Mouse (Mus musculus): ENCODE measurements around the gene Gfpt1.
A peak's percentile ranks its signal among the peaks of the same experiment; 100 is the strongest.
"Not testable (repeated sequence)": the region's sequence is repeated elsewhere in the genome, so short reads cannot be mapped to it uniquely, and the experiment has no call there.

The Gfpt1 gene

DNA sequence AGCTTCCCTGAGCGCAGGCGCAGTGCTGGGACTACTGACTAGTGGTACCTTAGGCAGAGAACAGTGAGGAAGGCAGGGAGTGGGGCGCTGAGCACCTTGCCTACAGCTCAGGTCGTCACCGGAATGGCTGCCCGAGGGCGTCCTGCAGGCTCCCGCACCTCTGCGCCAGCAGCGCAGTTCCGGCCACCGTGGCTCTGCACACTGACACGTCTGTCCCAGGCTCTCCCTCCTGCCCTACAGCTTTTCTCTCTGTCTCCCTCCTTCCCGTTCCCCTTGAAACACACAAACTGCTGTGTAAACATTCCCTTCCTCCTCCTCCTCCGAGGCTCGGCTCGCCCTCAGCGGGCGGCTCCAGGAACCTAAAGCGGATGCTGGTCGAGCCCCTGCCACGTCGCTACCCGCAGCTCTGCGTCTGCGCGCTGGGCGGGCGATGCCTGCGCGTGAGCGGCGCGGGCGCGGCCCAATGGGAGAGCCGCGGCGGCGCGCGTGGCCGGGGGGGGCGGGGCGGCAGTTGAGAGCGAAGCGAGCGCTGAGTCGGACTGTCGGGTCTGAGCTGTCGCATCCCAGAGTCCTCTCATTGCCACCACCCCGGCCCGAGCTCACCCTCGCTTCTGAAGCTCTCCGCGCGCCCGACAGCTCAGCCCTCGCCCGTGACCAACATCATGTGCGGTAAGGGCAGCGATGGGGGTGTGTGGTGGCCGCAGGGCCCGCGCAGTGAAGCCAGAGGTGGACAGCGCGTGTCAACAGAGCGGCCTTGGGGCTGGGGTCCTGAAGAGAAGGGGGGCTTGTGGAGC lies at the start of gene Gfpt1:
Gfpt1 (plus strand) TSS at position 510 of the 794 bp plus-strand sequence.
- peak; percentile 96 for DNase-seq (ENCODE audit: low read depth, low spot score)

DNA sequence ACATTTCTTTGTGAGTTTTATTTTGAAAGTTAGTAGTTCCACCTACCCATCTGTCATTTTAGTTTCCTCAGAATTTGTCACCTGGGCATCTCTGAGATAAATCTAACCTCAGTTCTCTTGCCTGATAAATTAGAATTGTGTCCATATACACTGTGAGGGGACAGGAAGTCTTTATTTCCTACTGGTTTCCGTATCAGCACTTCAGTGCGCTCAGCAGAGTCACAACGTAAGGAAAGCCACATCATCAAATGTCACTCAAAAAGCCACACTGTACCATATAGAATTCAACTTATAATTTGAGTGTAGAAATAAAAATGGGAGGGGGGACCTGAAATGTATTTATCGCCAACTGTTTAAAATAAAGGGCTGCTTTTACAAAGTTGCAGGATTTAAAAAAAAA lies 48.4 kb upstream of the Gfpt1 start:
- no peak for DNase-seq (ENCODE audit: low read depth, low spot score)

DNA sequence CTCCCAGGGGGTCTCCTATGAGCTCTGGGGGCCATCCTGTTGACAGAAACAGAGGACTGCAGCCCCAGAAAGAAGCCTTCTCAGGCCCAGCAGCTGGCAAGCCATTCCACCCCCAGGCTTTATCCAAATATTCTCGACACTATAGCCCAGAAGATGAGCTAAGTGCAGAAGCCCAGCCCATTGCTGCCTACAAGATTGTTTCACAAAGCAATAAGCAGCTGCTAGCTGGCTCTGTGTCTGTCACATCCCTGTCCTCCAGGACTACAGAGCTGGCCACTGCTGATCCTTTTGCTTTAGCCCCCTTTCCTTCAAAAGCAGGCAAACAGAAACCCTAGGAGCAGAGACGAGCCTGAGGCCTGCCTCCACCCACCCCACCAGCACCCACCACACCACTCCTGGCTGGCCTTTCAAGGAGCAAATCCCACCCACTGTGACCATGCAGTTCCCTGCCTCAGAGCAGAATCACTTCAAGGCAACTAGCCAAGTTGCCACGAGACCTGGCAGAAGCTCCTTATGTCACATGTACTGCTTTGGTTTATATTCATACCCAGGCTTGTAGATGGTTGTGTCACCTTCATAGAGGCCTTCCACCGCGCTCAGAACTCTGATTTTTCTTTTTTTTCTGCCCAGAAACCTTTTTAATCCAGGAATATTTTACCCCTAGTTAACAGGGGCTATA lies 45.9 kb upstream of the Gfpt1 start:
- DNase-seq (ENCODE audit: low read depth, low spot score), result no peak

DNA sequence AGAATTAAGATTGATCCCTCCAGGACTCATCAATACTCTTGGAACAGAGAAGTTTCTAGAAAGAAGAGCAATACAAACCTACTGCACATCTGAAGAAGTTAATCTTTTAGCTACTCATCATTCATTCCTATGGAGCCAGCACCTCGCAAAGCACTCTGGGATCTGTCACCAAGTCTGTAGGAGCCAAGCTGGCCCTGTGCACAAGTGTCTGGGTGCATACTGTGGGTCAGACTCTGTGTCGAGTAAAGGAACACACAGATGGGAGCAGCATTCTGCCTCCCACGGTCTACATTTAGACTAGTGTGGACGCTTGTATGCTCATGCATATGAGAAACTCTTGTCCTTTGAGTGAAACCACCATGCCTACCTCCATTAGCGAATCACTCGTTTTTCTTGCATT lies 45.3 kb upstream of the Gfpt1 start:
- DNase-seq (ENCODE audit: low read depth, low spot score), result no peak

DNA sequence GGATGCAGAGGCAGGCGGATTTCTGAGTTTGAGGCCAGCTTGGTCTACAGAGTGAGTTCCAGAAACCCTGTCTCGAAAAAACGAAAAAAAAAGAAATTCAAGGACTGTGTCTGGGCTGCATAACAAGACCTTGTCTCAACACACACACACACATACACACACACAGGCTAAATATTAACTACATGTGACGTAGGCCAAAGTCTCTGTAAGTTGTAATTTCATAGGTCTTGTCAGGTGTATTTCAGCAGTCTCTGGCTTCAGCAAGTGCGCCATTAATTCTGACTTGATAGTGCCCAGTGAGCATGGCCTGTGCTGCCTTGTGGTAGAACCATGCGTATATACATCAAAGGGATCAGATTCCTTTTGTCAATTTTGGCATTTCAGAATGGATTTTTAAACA lies 40.7 kb upstream of the Gfpt1 start:
- no peak for DNase-seq (ENCODE audit: low read depth, low spot score)

DNA sequence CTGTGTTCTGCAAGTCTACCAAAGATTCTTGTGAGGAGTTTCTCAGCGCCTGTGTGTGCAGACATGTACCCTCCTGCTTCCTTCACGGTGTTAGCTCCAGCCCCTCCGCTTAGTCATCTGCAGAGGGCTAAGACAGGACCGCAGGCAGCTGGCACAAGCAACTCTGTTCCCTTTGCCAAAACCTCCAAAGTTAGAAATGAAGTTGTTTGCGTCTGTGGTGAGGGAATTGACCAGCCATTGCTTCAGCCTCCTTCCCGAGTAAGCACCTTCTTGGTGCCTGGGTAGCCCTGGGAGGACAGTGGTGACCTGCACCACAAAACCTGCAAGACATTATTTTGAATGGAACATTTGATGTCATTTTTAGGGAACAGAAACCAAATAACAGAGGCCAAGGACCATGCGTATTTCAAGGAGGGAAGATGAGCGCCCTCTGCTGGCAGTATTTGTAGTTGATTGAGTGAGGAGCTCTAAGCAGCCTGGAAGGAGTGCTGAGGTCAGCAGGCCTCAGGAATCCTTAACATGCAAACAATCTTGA lies 40.1 kb upstream of the Gfpt1 start:
- peak; percentile 76 for DNase-seq (ENCODE audit: low read depth, low spot score)

DNA sequence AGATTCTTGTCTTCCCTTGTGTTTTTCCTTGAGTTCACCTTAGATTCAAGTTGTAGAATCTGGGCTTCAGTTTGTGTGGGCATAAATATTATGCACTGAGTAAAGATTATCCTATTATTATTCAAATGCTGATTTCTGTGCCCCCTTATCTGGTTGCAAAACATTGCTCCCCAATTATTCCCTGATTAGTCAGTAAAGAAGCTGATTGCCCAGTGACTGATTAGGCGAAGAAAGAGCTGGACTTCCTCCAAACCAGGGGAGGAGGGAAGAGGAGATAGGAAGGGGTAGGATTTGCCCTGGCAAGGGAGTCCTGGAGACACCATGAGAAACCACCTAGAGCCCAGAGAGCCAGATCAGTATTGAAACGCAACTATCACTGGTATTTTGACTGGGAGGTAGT lies 38.5 kb upstream of the Gfpt1 start:
- DNase-seq (ENCODE audit: low read depth, low spot score), result no peak

DNA sequence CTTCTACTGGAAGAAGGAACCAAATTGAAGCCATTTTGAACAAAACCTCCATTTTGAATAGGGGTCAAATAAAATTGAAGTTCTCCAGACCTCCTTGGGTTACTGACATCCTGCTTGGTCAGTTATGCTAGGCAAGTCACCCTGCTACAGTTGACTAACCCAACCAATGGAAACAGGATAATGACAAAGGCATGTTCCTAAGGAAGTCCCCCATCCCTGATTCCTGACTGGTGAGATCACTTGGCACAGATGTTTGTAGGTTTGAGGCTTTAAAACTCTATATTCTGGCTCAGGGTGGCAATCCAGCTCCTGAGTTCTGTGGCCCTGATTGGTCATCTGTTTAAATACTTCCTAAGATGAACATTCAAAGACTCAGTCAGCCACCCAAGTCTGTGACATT lies 37.1 kb upstream of the Gfpt1 start:
- DNase-seq (ENCODE audit: low read depth, low spot score), result no peak

DNA sequence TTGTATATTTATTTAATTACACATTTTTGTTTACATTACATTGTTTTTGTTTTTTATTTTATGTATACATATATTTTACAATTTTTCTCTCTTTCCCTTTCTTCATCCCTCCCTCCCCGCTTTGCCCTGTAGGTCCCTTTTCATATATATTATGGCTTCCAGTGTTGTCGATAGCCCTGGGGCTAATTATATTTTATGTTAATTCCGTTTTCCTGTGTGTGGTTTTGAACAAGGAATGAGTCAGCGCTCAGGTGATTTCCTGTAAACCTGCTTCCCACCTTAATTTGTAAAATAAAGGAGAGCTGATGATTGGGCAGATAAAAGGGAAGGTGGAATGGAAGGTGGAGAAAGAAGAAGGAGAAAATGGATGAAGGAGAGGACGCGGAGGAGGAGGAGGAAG lies 33.8 kb upstream of the Gfpt1 start, which contains the start of gene Nfu1:
Nfu1 (plus strand) TSS at position 350 of the 400 bp plus-strand sequence.
- no peak for DNase-seq (ENCODE audit: low read depth, low spot score)

DNA sequence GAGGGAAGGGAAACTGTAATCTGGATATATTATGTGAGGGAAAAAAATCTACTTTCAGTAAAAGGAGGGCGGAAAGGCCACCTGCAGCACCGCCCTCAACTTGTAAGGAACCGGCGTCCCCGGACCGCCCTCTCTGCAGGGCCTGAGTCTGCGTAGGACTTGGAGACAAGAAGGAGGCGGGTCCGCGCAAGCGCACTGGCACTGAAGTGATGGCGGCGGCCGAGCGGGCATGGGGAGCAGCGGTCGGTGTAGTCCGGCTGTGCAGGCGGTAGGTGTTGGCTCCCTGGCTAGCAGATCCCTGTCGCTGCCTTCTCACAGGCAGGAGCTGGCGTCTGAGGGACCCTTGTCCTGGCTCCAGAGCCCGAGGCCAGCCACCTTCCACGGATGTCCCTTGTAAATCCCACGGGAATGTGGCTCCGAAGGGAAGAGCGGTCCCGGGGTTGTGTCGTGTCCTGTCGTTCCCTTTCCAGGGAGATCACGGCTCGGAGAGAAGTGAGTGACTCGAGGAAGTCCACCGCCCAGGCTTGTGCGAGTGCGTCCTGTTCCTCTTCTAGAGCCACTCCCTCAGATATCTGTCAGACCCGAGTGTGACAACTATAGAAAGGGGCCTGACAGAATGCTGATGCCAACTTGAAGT lies 32.8 kb upstream of the Gfpt1 start:
- peak; percentile 94 for DNase-seq (ENCODE audit: low read depth, low spot score)

DNA sequence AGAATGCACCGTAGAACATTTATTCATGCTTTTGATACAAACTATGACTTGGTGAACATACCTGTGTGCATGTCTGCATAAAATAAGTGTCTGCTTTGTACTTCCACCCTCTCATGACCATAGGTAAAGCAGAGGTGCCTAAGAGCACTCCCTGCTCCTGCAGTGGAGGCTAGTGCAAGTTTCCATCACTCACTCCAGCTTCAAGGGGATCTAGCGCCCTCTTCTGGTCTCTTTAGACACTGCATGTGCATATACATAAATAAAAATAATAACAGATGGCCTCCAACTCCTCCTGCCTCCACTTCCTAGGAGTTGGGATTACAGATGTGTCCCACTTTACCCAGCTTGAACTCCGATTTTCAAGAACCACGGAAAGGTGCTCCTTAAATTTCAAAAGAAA lies 25.7 kb upstream of the Gfpt1 start:
- peak; percentile 69 for DNase-seq (ENCODE audit: low read depth, low spot score)

DNA sequence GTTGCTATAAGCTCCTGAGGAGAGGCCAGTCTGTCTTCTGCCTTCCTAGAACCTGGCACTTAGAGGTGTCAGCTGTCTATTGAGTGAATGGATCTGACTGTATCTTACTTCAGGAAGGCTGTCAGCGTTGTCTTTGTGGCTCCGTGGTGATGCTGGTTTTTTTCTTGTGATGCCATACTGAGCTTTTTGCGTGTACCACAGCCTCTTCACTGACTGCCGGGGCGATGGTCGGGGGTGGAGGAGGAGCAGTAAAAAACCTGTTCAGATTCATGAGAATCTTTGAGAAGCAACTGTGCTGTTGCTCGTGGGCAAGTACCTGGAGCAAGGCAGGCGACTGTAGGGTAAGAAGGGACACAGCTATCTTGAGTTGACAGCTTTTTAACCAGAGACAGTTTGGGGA lies 23.8 kb upstream of the Gfpt1 start:
- DNase-seq (ENCODE audit: low read depth, low spot score), result no peak

DNA sequence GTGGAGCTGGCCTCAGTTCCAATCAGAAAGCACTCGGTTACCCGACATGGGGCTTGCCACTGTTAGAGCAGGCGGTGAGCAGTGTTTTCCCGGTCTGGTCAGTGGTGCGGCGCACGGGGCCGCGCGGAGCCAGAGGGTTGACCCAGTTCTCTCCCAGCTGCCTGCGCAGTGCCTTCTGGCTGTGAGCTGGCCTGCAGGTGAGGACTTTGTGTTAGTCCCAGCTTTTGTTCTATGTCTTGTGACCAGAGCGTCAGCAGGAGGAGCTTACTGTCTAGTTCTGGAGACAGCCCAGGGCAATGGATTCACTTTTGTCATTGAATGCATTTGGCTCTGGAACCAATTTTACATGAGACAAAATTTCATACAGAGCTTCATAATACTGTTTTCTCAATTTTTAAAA lies 20.9 kb upstream of the Gfpt1 start:
- no peak for DNase-seq (ENCODE audit: low read depth, low spot score)

DNA sequence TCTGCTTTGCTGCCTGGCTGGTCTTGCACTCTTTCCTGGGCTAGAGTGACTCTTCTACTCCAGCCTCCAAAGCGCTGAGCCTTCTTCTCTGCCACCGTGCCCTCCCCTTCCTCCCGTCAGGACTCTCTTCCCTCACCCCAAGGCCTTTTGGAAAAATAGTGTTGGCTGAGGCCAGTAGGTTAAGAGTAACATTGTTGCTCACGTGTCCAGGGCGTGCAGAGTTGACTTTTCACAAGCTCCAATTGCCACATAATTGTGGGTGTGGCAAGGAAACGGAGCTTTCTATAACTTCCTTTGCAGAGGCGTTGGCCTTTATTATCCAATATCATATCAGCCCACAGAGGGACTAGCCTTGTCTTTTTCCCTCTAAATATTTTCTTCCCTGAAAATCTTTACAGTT lies 15.7 kb upstream of the Gfpt1 start:
- no peak for DNase-seq (ENCODE audit: low read depth, low spot score)

DNA sequence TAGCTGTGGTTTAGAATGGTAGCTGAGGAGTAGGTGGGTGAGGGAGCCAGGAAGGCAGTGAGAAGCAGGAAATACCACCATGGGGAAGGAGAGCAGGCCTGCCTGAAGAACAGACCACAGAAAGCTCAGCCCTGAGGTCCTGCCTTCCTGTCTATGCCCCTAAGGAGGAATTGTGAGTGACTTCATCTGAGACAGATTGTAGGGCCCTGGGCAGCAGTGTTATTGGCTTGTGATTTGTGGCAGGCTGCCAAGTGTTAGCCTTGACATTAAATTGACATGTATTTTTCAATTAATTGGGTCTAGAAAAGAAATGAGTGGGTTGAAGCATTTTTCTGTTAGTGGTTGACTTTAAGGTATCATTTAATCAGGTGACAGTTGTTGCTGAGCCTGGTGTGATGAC lies 13.8 kb upstream of the Gfpt1 start:
- no peak for DNase-seq (ENCODE audit: low read depth, low spot score)

DNA sequence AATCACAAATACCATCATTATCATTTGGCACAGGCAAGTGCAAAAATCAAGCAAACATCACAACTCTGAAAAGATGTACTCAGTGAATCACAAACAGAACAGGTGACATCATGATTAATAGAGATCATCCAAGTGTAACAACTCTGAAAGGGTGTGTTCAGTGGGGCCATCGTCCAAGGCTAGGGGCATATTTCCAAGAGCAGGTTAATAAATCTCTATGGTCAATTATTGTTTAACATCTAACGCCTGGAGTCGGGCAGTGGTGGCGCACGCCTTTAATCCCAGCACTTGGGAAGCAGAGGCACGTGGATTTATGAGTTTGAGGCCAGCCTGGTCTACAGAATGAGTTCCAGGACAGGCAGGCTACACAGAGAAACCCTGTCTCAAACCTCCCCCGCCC lies 11.3 kb upstream of the Gfpt1 start:
- DNase-seq (ENCODE audit: low read depth, low spot score), result not testable (repeated sequence)

DNA sequence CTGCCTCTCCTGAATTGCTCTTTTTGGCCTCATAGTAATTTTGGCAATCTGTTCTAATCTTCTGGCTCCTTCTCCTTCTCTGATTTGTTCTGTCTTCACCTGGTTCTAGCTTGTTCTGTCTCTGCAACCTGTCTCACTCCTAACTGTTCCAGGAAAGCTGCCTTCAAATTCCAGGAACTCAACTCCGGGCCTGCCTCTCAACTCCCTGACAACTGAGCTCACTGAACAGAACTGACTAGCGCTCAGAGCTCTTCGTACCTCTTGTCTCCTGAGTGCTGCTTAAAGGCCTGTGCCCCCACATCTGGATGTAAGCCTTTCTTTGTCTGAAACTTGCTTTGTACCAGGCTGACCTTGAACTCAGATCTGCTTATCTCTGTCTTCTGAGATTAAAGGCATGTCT lies 10.2 kb upstream of the Gfpt1 start:
- no peak for DNase-seq (ENCODE audit: low read depth, low spot score)

DNA sequence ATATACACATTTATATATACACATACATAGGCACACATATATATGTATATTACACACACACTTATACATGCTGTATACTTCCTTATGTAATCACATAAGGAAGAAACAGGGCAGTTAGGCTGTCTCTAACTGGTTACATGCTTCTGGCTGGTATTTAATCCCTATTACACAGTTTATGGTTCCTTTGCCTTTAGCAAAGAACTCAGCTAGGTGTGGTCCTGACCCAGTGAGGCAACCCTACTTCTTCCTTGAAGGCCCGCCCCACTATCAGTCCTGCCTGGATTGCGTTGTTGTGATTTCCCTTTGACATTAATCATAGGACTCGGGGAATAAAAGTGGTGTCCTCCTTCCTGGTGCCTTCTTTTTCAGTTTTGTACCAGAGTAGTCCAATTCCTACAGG lies 8.3 kb upstream of the Gfpt1 start:
- DNase-seq (ENCODE audit: low read depth, low spot score), result no peak

DNA sequence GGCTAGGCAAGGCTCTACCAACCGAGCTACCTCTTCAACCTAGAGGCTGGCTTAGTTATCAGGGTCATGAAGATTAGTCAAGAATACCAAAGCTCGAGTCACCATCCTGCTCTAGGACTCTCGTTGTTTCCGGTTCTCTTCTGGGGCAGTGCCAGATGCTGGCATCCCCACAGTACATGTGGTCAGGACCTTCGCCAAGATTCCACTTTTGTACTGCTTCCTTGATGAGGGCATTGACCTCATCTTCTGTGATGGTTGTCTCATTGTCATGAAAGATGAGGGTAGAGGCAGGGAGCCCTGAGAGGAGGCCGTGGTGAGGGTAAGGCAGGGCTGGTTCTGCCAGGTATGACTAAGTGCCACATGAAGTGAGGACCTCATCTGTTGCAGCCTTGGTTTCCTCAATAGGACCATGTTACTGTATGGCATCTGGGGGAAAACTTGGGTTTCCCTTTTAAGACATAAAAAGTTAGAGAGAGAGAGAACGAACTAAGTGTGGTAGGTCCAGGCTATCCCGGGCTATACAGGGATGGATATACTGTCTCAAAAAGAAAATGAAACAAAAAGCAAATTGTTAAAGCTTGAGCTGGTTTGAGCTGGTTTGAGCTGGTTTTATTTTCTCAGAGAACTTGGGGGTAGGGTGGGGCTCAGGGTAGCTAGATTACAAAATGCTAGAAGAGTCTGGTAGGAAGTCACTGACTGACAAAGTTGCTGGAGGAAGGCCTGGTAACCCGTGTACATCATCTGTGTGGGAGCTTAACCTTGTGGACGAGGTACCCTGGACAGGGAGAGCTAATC lies 4.6 kb upstream of the Gfpt1 start:
- peak; percentile 81 for DNase-seq (ENCODE audit: low read depth, low spot score)

DNA sequence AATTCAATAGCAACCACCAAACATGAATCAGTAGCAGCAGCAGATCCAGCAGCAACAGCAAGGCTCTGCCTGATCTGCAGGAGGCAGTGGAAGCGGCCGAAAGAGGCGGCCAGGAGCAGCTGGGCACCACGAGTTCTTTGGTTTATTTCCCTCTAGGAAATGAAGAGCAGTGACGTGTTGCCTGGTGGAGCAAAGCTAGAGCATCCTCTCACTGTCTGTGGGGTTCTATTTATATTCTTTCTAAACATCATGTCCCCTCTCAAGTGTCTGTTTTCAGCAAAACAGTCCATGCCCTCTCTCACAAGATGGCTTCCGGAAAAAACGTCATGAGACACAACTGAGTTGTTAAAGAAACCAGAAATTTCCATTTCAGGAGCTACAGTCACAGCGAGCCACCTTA lies 3.5 kb upstream of the Gfpt1 start:
- DNase-seq (ENCODE audit: low read depth, low spot score), result peak; percentile 15

DNA sequence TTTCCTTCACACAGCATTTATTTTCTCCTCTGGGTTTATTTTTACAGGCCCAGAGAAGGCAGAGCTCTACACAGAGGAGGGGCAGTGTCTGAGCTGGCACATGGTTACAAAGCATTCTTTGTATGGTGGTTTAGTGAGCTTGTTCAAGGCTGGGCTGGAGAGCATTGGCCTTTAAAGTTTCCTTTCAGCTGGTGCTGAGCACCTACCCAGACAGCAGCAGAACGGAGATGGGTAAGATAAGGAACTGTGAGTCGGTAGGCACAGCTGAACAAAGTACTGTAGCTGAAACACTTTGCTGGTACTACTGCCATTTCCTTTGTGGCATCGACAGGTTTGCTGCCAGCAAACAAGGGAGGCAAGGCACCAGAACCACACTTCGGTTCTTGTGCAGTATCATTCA lies 1.7 kb upstream of the Gfpt1 start:
- peak; percentile 85 for DNase-seq (ENCODE audit: low read depth, low spot score)

DNA sequence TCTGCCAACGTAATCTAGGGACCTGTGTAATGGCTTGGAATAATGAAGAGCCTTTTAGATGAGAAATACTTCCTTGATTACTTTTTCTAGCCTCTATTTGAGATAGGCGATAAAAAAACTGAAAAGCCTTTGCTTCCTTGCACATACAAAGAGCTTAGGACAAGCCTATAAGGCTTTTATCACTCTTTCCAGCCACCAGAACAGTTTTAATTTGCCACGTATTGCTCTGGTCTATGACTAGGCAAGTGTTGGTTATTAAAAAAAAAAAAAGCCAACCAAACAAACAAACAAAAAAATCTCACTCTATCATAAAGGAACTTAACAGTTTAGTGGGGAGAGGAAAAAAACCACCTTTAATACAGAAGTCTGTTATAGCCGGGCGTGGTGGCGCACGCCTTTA lies 1.2 kb upstream of the Gfpt1 start:
- no peak for DNase-seq (ENCODE audit: low read depth, low spot score)
